Mouse (Mus musculus) v-Abl transformed pro-B cells (cell line): ENCODE measurements around the gene Tut1.

Experiments
- in situ Hi-C, 2 experiments: fragments of 400-800 bp; cut with MboI; formaldehyde crosslinking; loops; one replicate each; pipeline ENCODE4 v1.15.1; 2025; ENCODE audit not compliant: unreplicated experiment in 2 of 2

The Tut1 gene

DNA sequence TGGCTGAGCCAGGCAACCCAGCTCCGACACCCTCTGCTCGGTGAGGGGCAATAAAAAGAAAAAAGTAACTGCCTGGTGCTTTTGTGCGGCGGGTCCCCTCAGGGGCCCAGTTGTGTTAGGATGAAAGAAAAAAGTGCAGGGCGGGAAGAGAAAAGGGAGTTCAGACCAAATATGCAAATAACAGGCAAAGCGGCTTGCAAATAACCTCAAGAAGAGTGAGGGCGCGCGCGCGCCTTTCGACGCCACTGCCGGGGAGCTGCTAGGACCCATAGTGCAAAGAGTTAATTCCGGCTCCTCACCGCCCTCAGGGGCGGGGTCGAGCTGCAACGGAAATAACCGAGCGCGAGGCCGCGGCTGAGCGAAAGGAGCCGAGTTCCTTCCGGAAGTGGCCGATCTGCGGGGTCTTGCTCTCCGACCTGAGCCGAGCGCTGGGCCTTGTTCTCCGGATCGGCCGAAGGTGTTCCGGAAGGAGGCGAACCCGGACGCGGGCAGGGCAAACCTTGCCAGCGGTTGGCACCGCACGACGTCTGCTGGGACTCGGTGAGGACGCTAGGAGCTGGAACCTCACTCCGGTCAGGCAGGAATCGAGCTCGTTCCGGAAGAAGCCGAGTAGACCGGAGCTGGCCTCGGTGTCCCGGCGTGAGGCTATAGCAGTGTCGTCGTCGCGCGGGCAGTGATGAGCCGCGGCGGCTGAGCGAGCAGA is 12.0 kb upstream of the Tut1 start, which contains the start of gene Mta2:
TSS of gene Mta2 (plus strand) at position 361 of the 703 bp plus-strand sequence.
- in situ Hi-C loops = loop anchor here in 1 of 2 experiments (25.0 kb wide), 1 partner anchor 204 kb away; the partner anchor contains the start of genes 1700092M07Rik, Stx5a and Wdr74

DNA sequence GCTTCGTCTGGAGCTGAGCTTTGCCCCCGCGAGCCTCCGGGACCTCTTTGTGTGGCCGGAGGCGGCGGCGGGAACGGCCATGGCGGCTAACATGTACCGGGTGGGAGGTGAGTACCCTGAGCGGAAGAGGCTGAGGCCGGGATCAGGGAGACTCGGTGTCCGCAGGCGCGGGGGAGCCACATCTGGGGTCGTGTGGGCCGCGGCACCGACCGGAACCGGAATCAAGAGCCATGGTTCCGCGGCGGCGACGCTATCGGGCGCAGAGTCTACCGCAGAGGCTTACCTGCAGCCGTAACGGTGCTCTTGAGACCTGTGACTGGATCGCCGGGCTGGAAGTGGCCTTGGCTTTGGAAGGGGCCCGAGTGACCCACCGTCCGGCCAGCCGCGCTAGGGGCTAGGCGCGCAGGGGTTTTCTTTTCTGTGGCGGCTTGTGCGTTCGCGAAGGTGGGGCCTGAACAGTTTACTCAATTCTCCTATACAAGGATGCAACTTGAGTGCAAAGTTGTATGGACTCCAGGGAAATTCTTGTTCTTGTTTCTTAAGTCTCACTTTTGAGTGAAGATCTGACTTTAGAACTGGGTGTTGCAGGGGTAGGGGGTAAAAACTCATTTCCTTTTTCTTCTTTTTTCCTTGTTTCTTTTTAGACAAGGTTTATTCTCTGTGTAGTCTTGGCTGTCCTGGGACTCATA is 11.2 kb upstream of the Tut1 start:
- in situ Hi-C loops = loop anchor here in 1 of 2 experiments (25.0 kb wide), 1 partner anchor 205 kb away; the partner anchor contains the start of genes 1700092M07Rik, Stx5a and Wdr74

DNA sequence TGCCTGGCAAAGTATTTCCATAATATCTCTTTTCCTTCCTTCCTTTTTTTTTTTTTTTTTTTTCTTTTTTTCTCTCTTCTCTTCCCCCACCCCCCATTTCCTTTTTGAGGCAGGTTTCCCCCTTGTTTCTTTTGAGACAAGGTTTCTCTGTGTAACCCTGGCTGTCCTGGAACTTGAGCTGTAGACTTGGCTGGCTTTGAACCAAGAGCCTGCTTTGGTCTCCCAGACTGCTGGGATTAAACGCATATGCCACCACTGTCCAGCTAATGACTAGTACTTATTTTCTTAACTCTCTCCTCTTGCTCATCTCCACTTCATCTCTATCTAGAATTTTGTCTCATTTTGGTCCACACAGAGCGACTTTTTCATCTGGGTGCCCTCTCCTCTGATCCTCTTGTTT is 10.6 kb upstream of the Tut1 start:
- in situ Hi-C loops = loop anchor here in 1 of 2 experiments (25.0 kb wide), 1 partner anchor 206 kb away; the partner anchor contains the start of genes 1700092M07Rik, Stx5a and Wdr74

DNA sequence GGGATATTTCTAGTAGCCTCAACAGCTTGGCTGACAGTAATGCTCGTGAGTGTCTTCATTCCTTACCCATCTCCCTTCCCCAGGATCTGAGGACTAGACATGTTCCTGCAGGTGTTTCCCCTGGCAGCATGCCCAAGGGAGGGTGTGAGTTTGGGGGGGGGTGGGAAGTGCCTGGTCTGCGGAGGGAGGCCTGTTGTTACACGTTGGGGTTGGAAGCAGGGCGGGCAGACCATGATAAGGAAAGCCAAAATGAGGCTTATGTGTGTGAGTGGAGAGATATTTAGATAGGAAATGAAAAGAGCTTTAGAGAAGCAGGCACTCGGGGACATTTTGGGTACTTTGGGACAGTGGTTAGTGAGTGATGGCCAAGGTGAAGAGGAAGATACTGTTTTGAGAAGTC is 9.6 kb upstream of the Tut1 start:
- in situ Hi-C loops = loop anchor here in 1 of 2 experiments (25.0 kb wide), 1 partner anchor 207 kb away; the partner anchor contains the start of genes 1700092M07Rik, Stx5a and Wdr74

DNA sequence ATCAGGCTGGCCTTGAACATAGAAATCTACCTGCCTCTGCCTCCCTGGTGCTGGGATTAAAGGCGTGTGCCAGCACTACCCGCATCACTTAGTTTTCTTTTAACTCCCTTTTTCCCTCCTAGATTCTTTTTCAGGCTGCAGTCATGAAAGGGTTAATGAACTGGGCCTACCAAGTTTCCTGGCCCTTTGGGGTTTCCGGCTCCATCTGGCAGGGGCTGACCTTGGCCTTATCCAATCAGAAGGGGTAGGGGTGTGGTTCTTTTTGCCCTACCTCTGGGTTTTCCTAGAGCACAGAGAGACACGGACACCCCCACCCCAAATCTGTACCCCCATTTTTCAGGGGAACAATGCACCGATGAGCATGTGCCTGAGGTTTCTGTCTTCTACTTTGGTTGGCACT is 8.9 kb upstream of the Tut1 start:
- in situ Hi-C loops = loop anchor here in 1 of 2 experiments (25.0 kb wide), 1 partner anchor 207 kb away; the partner anchor contains the start of genes 1700092M07Rik, Stx5a and Wdr74

DNA sequence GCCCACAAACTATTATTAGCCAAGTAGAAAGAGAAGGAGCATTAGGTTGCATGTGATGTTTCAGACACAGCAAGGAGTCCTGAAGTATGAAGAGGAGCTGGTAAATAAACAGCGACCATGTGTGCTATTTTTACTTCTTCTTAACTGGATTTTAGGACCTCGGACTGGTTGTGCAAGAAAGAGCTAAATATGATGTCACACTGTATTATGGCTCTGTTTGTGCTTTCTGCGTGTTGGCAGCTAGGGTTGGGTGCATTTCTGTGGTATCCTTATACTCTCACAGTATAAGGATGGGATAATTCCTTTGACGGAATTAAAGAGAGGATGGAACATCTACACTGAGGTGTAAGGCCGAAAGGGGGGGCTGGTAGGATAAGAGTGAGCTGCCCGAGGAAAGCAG is 8.4 kb upstream of the Tut1 start:
- in situ Hi-C loops = loop anchor here in 1 of 2 experiments (25.0 kb wide), 1 partner anchor 208 kb away; the partner anchor contains the start of genes 1700092M07Rik, Stx5a and Wdr74

DNA sequence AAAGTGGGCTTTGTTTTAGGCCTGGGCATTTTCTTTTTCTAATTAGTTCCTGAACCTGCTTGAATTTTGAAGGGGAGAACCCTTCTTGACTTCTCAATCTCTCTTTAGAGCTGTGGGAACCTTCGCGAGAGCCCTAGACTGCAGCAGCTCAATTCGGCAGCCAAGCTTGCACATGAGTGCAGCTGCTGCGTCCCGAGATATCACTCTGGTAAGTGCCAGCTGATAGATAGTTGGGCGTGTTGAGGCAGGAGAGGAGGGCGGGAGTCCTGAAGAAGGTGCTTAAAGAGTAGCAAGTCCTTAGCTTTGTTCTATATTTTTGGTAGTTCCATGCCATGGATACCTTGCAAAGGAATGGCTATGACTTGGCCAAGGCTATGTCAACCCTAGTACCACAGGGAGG is 6.7 kb upstream of the Tut1 start:
- in situ Hi-C loops = loop anchor here in 1 of 2 experiments (25.0 kb wide), 1 partner anchor 210 kb away; the partner anchor contains the start of genes 1700092M07Rik, Stx5a and Wdr74

DNA sequence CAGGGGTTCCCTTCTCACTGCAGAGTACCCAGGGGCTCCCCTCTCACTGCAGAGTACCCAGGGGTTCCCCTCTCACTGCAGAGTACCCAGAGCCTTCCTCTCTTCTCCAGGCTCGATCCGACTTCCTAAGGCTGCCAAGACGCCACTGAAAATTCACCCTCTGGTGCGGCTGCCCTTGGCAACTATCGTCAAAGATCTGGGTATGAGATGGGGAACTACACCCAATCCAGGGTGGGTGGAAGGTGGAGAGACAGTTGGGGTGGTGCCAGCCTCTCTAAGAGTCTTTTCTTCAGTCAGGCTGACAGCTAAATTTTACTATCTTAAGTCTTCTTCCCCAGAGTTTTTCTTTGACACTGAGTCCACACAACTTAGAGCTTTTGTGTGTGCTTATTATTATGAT is 3.5 kb upstream of the Tut1 start:
- in situ Hi-C loops = loop anchor here in 1 of 2 experiments (25.0 kb wide), 1 partner anchor 88 kb away; the partner anchor contains the start of genes Lrrn4cl and Ubxn1

DNA sequence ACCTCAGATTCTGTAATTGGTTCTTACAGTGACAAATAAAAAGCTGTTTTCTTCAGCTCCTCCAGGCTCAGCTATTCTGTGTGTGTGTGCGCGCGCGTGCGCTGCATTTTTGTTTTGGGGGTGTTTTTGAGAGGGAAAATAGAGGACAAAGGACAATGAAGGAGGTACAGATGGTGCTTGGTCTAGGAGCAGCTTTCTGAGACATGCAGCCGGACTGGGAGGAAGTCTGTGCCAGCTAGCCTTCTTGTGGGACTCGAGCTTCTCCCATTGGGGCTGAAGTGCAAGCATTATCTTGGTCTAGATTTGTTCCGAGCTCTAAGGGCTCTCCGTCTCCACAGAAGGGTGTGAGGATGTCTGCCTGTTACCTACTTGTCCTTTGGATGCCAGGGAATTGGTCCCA is 1.4 kb upstream of the Tut1 start:
- in situ Hi-C loops = loop anchor here in 1 of 2 experiments (25.0 kb wide), 1 partner anchor 90 kb away; the partner anchor contains the start of genes Lrrn4cl and Ubxn1

DNA sequence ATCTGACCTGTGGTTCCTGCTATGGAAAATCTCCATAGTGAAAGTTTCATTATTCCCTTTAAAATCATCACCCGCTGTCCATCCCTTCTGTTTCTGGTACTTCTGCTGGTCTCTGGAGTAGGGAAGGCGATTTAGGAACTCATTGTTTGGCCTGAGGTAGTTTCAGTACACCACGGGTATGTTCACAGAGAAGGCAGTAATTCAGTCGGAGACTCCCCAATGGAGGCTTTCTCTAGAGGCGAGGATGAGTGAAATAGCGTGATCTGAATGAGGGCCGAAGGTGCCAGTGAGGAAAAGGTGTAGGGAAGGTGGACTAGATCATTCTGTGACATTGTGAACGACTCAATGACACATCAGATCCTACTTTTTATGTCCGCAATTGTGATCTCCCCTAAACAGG is 524 bp downstream of the Tut1 start:
- in situ Hi-C loops = loop anchor here in 1 of 2 experiments (25.0 kb wide), 1 partner anchor 92 kb away; the partner anchor contains the start of genes Lrrn4cl and Ubxn1

DNA sequence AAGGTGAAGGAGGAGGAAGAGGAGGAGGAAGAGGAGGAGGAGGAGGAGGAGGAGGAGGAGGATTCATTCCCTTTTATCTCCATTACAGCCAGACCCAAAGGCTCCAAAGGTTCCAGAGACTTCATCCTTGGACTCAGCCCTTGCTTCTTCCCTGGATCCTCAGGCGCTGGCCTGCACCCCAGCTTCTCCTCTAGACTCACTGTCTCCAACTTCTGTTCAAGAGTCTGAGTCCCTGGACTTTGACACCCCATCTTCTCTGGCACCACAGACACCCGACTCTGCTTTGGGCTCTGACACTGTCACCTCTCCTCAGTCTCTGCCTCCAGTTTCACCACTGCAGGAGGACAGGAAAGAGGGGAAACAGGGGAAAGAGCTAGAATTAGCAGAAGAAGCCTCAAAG is 8.6 kb downstream of the Tut1 start:
- in situ Hi-C loops = loop anchor here (5.0 to 25.0 kb wide), 2 partner anchors 80 to 100 kb away; partner anchors contain the start of genes Gm49403 (in 1 of the 2), Lbhd1 (in 1 of the 2), Lrrn4cl (in 1 of the 2) and Ubxn1 (in 1 of the 2)

DNA sequence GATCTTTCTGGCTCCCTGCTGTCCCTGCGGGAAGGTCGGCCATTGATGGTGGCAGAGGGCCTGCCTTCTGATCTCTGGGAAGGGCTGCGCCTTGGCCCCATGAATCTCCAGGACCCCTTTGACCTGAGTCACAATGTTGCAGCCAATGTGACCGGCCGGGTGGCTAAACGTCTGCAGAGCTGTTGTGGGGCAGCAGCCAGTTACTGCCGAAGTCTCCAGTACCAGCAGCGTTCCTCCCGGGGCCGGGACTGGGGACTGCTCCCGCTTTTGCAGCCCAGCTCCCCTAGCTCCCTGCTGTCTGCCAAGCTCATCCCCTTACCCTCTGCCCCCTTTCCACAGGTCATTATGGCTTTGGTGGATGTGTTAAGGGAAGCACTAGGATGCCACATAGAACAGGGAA is 11.4 kb downstream of the Tut1 start:
- in situ Hi-C loops = loop anchor here in 1 of 2 experiments (25.0 kb wide), 1 partner anchor 103 kb away; the partner anchor contains the start of genes Lrrn4cl and Ubxn1

DNA sequence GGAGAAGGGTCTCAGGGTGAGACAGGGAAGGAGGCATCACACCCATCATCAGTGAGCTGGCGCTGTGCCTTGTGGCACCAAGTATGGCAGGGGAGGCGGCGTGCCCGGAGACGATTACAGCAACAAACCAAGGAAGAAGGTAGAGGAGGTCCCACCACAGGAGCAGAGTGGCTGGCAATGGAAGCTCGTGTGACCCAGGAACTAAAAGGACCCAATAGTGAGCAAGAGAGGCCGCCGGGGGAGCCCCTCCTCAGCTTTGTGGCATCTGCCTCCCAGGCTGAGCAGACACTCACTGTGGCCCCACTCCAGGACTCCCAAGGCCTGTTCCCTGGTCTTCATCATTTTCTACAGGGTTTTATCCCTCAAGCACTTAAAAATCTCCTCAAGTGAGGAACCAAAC is 12.1 kb downstream of the Tut1 start:
- in situ Hi-C loops = loop anchor here in 1 of 2 experiments (25.0 kb wide), 1 partner anchor 103 kb away; the partner anchor contains the start of genes Lrrn4cl and Ubxn1

DNA sequence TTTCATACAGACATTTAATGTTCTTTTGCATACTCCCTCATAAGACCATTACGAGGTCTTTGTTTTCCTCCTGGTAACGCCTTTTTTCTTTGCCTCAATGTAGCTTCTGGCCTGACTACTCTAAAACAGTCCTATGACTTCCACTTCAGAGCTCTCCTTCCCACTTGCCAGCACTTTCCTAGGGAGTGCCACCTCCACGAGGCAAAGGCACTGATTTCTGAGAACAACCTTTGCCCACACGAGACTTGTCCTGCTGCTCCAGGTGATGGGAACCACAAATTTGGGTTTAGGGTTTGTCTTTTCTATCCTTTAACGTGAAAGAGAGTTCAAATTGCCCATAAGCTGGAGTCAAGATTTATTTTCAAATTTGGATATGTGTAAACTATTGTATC is 12.5 kb downstream of the Tut1 start:
- in situ Hi-C loops = loop anchor here in 1 of 2 experiments (25.0 kb wide), 1 partner anchor 104 kb away; the partner anchor contains the start of genes Lrrn4cl and Ubxn1

DNA sequence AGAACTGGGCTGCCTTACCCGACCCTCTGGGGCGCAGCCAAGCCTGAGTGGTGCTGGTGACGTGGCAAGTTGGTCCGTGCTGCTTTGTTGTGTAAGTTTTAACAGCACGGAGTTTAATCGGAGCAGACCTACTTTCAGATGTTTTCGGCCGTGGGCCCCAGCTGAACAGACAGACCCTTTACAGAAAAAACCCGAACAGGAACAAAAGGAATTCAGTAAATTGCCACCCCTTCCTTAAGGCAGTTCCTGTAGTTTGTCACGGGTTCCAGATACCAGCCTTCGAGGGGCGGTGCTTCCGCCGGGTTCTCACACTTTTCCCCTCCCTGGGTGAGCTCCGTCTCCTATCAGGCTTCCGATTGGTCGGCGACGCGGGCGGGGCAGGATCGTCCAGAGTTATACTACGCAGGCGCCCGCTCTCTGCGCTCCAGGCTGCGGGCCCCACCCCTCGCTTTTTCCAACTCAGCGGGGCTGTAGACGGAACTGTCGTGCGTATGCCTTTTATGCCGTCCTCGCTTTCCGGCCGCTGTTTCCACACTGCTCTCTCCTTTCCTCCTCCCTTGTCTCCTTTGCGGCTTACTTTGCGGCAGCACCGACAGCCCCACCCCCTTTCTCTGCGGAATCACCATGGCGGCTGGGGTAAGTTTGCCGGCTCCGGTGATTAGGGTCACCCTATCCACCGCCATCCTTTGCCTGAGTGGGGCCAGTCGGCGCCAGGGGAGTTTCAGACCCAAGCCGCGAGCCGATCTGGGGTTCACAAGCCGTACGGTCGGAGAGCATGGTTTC is 13.1 kb downstream of the Tut1 start, which contains the start of gene Eef1g:
TSS of gene Eef1g (plus strand) at position 452 of the 783 bp plus-strand sequence.
- in situ Hi-C loops = loop anchor here in 1 of 2 experiments (25.0 kb wide), 1 partner anchor 104 kb away; the partner anchor contains the start of genes Lrrn4cl and Ubxn1

DNA sequence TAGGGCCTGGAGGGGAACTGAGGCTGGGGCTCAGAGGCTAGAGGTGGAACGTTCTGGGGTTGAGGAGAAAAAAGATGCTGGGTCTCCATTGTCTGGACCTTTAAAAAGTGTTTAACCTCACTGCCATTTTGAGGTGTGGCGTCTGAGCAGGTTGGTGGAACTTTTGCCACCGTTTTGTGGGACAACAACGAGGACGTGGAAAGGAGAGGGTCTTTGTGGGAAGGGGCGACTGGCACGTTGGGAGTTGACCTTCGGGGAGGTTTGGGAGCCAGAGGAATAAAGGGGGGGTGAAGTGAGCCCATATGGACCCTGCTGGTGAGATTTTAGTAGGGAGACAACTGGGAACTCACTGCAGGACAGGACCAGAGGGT is 13.7 kb downstream of the Tut1 start:
- in situ Hi-C loops = loop anchor here in 1 of 2 experiments (25.0 kb wide), 1 partner anchor 105 kb away; the partner anchor contains the start of genes Lrrn4cl and Ubxn1

DNA sequence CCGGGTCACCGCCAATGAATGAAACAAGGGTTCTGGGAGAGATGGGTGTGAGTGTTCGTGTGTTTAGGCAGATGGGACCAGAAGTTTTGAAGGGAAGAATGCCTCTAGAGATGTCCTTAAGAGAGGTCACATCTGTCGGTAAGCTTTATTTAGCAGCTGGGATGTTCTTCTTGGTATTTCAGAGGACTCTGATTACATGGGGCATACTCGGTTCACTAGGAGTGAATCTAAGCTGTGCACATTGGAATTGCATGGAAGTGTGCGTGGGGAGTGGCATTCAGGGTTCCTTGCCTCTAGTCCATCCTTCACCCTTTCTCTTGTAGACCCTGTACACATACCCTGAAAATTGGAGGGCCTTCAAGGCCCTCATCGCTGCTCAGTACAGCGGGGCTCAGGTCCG is 14.2 kb downstream of the Tut1 start:
- in situ Hi-C loops = loop anchor here in 1 of 2 experiments (25.0 kb wide), 1 partner anchor 106 kb away; the partner anchor contains the start of genes Lrrn4cl and Ubxn1

DNA sequence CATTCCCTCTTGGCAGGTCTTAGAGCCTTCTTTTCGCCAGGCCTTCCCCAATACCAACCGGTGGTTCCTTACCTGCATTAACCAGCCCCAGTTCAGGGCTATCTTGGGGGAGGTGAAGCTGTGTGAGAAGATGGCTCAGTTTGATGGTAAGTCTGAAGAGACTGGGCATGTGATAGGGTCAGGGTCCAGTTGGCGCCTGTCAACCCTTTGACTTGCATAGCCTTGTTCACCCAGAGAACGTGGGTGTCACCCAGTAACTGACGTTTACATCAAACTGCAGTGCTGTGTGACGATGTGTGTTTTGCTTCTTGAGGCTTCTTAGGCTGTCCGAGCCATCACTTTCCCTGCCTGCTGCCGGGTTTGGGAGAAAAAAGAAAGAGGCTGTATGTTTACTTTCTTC is 18.8 kb downstream of the Tut1 start:
- in situ Hi-C loops = loop anchor here (5.0 to 25.0 kb wide), 2 partner anchors 110 to 115 kb away; partner anchors contain the start of genes Lrrn4cl (in 1 of the 2) and Ubxn1 (in 1 of the 2)

DNA sequence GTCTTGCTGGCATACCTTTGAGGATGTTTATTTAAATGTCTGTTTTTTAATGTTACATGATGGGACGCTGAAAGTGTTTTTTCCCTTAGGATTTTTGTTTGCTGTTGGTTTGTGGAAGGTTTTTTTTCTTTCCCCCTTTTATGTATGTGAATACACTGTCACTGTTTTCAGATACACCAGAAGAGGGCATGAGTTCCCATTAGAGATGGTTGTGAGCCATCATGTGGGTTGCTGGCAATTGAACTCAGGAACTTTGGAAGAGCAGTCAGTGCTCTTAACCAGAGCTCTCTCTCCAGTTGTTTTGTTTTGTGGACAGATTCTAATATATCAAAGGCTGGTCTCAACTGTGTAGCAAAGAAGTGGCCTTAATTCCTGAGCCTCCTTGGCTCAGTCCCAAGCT is 21.0 kb downstream of the Tut1 start:
- in situ Hi-C loops = loop anchor here (5.0 to 25.0 kb wide), 3 partner anchors 112 to 412 kb away; partner anchors contain the start of genes Lrrn4cl (in 1 of the 2) and Ubxn1 (in 1 of the 2)
